Mouse (Mus musculus) right cerebral cortex, postnatal 14 days (tissue): Measurements from ENCODE around the gene Lpin1.

ENCODE experiments used
- DNase-seq: peaks from one replicate; pipeline ENCODE4 v3.0.0; 2022

The Lpin1 gene

GRCm38 (mm10) chr12:16618512-16619274 lies 7.9 kb upstream of the Lpin1 start:
- peak; percentile 65 for DNase-seq

- no peak for DNase-seq
These were observed 5.0 kb upstream of the Lpin1 start for GRCm38 (mm10) chr12:16615738-16616137.

GRCm38 (mm10) chr12:16614556-16614955 lies 3.8 kb upstream of the Lpin1 start:
- no peak for DNase-seq

- DNase-seq = peak; percentile 33
These were observed 5.1 kb downstream of the Lpin1 start for GRCm38 (mm10) chr12:16605624-16606023.

- DNase-seq = no peak
These were observed 8.5 kb downstream of the Lpin1 start for GRCm38 (mm10) chr12:16602271-16602670.

DNA sequence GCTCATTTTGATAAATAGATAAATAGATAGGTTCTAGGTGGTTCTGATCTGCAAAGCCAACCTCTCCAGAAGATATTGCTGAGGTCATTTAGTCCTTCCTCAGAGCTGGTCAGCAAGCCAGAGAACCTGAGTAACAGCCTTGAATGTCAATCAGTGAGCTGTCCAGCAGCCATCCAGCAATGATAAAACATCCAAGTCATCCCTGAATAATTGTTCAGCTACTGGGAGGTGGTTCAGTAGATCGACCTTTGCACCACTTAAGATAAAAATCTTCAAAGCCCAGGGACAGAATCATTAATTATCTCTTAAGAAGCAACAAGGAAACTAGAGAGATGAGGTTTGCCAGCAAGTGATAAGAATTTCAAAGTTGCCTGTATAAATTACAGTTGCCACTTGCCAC lies 10.4 kb downstream of the Lpin1 start:
- no peak for DNase-seq

- DNase-seq = no peak
These were observed 11.4 kb downstream of the Lpin1 start for GRCm38 (mm10) chr12:16599359-16599758.

GRCm38 (mm10) chr12:16593761-16594160 lies 17.0 kb downstream of the Lpin1 start:
- DNase-seq = no peak

DNA sequence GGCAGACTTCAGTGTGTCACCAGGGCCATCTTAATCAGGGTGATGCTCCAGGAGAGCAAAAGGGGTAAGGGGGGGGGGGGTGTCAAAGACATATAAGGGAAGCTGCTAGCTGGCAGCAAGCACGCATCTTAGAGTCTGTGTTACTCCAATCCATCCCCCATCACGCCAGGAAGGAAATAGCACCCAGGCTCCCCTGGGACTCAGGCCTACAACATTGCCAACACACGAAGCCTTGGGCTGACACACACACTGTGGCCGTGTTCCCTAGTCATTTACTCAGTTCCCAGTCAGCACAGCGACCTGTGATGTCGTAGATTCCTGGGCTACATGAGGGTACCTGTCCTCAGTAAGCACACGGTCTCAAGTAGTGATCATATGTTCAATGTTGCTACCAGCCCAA lies 17.8 kb downstream of the Lpin1 start:
- DNase-seq = no peak

DNA sequence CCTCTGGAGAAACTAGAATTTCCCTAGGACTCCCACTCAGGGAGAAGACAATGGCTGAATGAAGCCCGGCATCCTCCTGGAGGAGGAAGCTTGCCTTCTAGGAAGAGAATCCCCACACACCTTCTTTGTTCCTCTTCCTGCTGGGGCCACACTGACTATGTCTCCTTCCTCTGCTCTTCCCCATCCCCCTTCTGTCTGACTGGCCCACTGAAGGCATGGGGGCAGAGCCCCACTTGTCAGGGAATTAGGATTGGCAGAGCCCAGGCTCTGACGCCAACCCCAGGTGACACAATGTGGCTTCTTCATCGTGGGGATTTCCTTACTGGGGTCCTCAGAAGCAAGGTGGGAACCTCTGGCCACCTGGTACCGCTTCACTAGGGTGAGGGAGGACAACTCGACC lies 18.3 kb downstream of the Lpin1 start:
- DNase-seq = no peak

DNA sequence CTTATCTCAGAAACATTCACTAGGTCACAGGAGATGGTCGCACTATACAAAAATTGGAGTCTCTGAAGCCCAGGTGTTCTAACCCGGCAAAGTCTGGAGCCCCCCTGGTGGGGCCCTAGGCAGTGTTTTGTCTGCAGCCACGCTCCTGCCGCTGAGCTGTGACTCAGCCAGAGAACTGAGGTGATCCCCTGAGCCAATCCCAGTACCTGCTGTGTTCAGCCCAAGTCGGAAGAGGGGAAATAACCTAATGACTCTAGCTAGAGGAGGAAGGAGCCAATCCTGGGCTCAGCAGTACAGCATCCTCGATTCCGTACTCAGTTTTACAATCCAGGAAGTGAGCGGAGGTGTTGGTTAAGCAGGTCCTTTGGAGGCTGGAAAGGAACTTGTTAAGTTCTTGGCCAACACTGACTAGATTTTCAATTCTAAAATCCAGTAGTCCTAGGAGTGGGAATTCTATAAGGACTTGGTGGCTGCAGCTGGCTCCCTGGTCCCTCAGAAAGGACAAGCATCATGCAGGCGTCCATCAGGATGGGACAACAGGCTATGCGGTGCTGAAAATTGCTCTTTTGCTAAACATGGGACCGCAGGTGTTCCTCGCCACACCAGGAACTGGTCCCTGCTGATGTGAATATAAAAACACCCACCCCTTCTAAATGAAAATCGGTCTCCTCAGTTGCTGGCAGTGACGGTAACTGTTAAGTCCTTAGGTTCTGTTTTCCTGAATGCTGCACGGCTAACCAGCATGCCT lies 19.1 kb downstream of the Lpin1 start:
- DNase-seq = peak; percentile 74

GRCm38 (mm10) chr12:16589966-16590365 lies 20.8 kb downstream of the Lpin1 start:
- DNase-seq = no peak

DNA sequence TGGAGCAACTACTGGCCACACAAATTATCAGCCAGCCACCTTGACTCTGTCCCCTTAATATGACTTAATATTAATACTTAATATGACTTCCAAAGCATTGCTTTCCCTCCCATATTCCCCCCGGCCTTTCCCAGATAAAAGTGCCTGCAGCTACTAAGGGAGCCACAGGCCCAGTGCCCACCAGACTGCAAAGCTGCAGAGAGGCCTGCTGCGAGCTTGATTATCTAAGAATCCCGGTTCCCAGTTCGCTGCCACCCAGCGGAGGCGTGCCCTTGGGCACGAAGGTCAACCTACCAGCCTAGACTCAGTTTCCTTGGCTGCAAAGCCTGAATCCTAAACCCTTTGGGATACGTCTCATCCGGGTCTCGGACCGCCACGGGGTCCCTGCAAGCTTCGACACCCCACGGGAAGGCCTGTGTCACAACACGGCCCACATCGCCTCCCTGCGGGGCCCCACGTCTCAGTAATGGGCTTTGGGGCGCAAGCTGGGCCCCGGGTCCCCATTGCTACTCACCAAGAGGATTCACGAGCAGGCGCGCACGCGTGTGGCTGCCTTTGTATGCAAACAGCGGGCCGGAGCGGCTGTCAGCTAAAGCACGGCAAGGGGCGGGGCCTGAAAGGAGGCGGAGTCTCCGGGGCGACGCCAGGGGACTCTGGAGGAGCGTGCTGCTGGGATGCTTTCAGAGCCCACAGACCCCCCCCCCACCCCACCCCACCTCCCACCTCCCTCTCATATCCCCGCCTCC lies 21.4 kb downstream of the Lpin1 start:
- DNase-seq = peak; percentile 91

GRCm38 (mm10) chr12:16588396-16589042 lies 22.2 kb downstream of the Lpin1 start:
- peak; percentile 21 for DNase-seq

DNA sequence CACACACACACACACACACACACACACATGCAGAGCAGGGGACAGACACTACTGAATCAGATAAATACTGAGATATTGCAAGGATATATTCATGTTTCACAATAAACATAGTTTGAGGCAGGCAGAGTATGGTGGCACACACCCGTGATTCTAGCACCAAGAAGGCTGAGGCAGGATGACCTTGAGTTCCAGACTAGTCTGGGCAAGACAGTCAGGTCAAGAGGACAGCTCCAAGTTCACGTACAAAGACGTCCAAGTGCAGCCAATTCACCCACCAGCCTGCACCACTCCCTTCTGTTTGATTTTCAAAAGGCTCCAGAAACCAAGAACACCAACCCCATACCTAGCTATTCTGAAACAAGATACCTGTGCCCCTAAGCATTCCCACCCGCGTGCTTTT lies 23.0 kb downstream of the Lpin1 start:
- DNase-seq = no peak

GRCm38 (mm10) chr12:16587111-16587510 lies 23.7 kb downstream of the Lpin1 start:
- DNase-seq = no peak

DNA sequence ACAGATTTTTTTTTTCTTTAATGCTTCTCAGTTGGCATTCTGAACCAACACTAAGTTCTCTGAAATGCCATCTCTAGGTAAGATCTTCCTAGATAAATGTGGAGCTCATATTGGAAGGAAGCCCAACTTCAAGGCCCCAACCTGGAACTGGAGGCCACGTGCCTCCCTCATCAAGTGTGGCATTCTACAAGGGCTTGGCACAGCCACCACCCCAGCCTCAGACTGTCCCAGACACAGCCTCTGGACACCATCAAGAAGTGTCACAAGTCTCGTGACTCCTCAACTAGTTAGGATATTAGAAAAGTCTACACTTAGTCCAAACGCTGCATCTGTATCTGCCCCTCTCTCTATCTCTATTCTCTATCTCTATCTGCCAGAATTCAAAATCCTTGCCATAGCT lies 25.8 kb downstream of the Lpin1 start:
- no peak for DNase-seq

DNA sequence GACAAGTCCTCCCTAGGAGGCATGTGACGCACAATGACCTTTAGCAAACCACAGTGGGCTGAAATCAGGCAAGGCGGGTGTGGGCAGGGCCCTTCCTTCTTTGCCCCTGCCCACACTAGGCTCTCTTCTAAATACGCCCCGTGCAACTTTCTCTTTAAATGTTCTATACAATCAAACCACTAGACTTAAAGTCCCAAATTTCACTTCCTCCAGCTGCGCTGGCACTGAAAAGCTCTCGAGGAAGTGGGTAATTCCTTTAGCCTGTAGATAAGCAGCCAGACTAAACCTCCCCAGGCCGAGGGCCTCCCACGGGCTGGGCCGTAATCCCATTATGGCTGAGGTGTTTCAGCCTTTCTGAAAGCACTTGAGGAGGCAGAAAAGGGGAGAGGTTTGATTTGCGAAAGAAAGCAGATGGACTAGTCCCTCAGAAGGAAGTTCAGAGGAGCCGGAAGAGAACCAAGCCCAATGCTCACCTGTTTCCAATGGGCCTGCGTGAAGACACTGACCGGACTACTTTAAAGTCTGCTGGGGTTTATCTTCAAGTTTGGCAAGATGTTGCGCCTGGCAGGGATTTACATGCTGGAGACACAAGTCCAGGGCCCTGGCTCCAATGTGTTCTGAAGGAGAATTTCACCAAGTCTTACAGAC lies 26.6 kb downstream of the Lpin1 start:
- no peak for DNase-seq

GRCm38 (mm10) chr12:16583313-16583712 lies 27.5 kb downstream of the Lpin1 start:
- DNase-seq = no peak

GRCm38 (mm10) chr12:16580306-16580705 lies 30.5 kb downstream of the Lpin1 start:
- DNase-seq = no peak

- peak; percentile 45 for DNase-seq
These were observed 33.0 kb downstream of the Lpin1 start for GRCm38 (mm10) chr12:16577665-16578233.

DNA sequence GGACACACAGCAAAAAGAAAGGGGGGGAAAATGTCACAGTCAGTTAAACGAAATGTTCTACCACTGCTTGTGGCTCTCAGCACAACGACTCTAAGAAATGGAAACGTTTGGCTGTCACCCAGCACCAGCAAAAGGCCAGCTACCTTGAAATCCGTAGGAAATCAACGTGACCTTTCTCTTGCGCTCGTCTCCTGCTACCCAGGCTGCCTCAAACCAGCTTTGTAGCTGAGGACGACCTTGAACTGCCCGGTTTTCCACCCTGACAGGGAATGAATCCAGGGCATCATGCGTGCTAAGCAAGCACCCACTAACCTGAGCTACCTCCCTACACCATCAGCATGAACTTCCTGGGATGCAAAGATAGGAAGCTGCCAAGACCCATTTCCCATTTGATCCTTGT lies 39.5 kb downstream of the Lpin1 start:
- DNase-seq = no peak
